Mouse (Mus musculus) kidney, adult 18-20 months (tissue): ENCODE measurements around the gene Vps35.

Experiments used
- DNase-seq: peaks from one replicate; pipeline ENCODE4 v3.0.0; 2021

Vps35 gene

GRCm38 (mm10) chr8:85299434-85300077 is at the start of gene Vps35, which contains the start of gene Orc6:
Gene Vps35 (minus strand): TSS chr8:85299802.
Gene Orc6 (plus strand): TSS chr8:85299632.
- peak; percentile 98 for DNase-seq

- no peak for DNase-seq
These were observed 40.4 kb upstream of the Vps35 start for GRCm38 (mm10) chr8:85339871-85340573.

- no peak for DNase-seq
These were observed 38.1 kb upstream of the Vps35 start for GRCm38 (mm10) chr8:85337681-85338080.

- DNase-seq, result no peak
These were observed 36.8 kb upstream of the Vps35 start for GRCm38 (mm10) chr8:85336211-85336933.

GRCm38 (mm10) chr8:85335105-85335504 is 35.5 kb upstream of the Vps35 start:
- DNase-seq, result no peak

- no peak for DNase-seq
These were observed 29.9 kb upstream of the Vps35 start for GRCm38 (mm10) chr8:85329506-85329905.

- DNase-seq, result no peak
These were observed 27.4 kb upstream of the Vps35 start for GRCm38 (mm10) chr8:85327036-85327435.

GRCm38 (mm10) chr8:85323084-85323483 is 23.5 kb upstream of the Vps35 start:
- DNase-seq, result no peak

- no peak for DNase-seq
These were observed 22.4 kb upstream of the Vps35 start for GRCm38 (mm10) chr8:85321981-85322380.

GRCm38 (mm10) chr8:85318534-85318933 is 18.9 kb upstream of the Vps35 start:
- no peak for DNase-seq

GRCm38 (mm10) chr8:85313036-85313435 is 13.4 kb upstream of the Vps35 start:
- DNase-seq, result no peak

GRCm38 (mm10) chr8:85311743-85312142 is 12.1 kb upstream of the Vps35 start:
- no peak for DNase-seq

- no peak for DNase-seq
These were observed 9.0 kb upstream of the Vps35 start for GRCm38 (mm10) chr8:85308564-85308963.

- DNase-seq, result no peak
These were observed 3.9 kb upstream of the Vps35 start for GRCm38 (mm10) chr8:85303531-85303930.

GRCm38 (mm10) chr8:85302931-85303330 is 3.3 kb upstream of the Vps35 start:
- DNase-seq, result no peak

GRCm38 (mm10) chr8:85301941-85302340 is 2.3 kb upstream of the Vps35 start:
- DNase-seq, result no peak

- DNase-seq, result peak; percentile 10
These were observed 785 bp downstream of the Vps35 start for GRCm38 (mm10) chr8:85298600-85299433.

GRCm38 (mm10) chr8:85286846-85287245 is 12.8 kb downstream of the Vps35 start:
- DNase-seq, result no peak

GRCm38 (mm10) chr8:85227297-85227696 is 72.3 kb downstream of the Vps35 start:
- no peak for DNase-seq

GRCm38 (mm10) chr8:85225688-85226087 is 73.9 kb downstream of the Vps35 start, which contains the start of gene Olfr371:
Gene Olfr371 (plus strand): TSS chr8:85225988.
- DNase-seq, result no peak

- DNase-seq, result no peak
These were observed 78.6 kb downstream of the Vps35 start for GRCm38 (mm10) chr8:85220992-85221391.

- DNase-seq, result no peak
These were observed 79.4 kb downstream of the Vps35 start for GRCm38 (mm10) chr8:85220220-85220619.
